Mouse (Mus musculus) stomach, embryonic 15.5 days (tissue): ENCODE measurements around the gene Heatr1. TPM values are rescaled to one million over a fixed set of nuclear protein-coding genes. Genes with fewer than 3 reads are reported as not detected.

ENCODE experiments used
- ATAC-seq: fragments of 200-750 bp; cut with Nextera tagmentation; 2 replicates; pipeline ENCODE4 v1.8.0; 2017; ENCODE audit warnings: low read depth, moderate number of reproducible peaks, moderate TSS enrichment; ENCODE audit not compliant: insufficient read depth, low FRiP score
- H3K27ac ChIP-seq: fragments of 300-500 bp; sonication (generic); 2 replicates; pipeline ENCODE4 v1.5.1; 2015; ENCODE audit warnings: mild to moderate bottlenecking, inconsistent platforms
- H3K27me3 ChIP-seq: fragments of 300-500 bp; sonication (generic); replicated peaks from 2 replicates; pipeline ENCODE4 v1.6.1; 2015; ENCODE audit warnings: inconsistent platforms
- H3K36me3 ChIP-seq: fragments of 300-500 bp; sonication (generic); 2 replicates; pipeline ENCODE4 v1.6.1; 2015; ENCODE audit warnings: inconsistent platforms
- H3K4me1 ChIP-seq: fragments of 300-500 bp; sonication (generic); 2 replicates; pipeline ENCODE4 v1.6.1; 2015; ENCODE audit warnings: inconsistent platforms
- H3K4me2 ChIP-seq: fragments of 300-500 bp; sonication (generic); 2 replicates; pipeline ENCODE4 v1.6.1; 2015; ENCODE audit warnings: mild to moderate bottlenecking, inconsistent platforms
- H3K4me3 ChIP-seq: fragments of 300-500 bp; sonication (generic); replicated peaks from 2 replicates; pipeline ENCODE4 v1.5.1; 2015; ENCODE audit warnings: inconsistent platforms
- H3K9ac ChIP-seq: fragments of 300-500 bp; sonication (generic); 2 replicates; pipeline ENCODE4 v1.6.1; 2015; ENCODE audit warnings: inconsistent platforms
- H3K9me3 ChIP-seq: fragments of 300-500 bp; sonication (generic); 2 replicates; pipeline ENCODE4 v1.6.1; 2016; ENCODE audit warnings: inconsistent platforms
- WGBS: fragments of 180-500 bp; shearing (Covaris S2); methylation state at CpG from one replicate; pipeline ENCODE4 v1.1.7; 2015; 5-methylcytosine and 5-hydroxymethylcytosine counted together
- polyA plus RNA-seq: library from polyadenylated mRNA; unstranded; fragments of >200 nt; fragmentation: Nextera tagmentation; extraction: Ambion mirVana; gene quantifications from 2 replicates; pipeline ENCODE4 v1.2.1, GENCODE M21; 2015

Gene Heatr1
- polyA plus RNA-seq, 1 experiment from 2014 or later = 14.9 TPM

GRCm38 (mm10) chr13:12485197-12485596, 90.4 kb downstream of the Heatr1 start:
- no peak; the same call in 1 of the 2 replicates for ATAC-seq
- WGBS = 48% methylated on average over 2 of the region's 2 CpGs
- Histone ChIP-seq H3K4me1 (no peaks in the 10 kb centered on the region), H3K4me3 (no peak overlapping the region), H3K9ac (no peak overlapping the region), H3K36me3 (no peaks in the 10 kb centered on the region), H3K27ac (peak overlapping the region; percentile 6; the same call in 1 of the 2 replicates), H3K4me2 (no peak overlapping the region), H3K9me3 (no peaks in the 10 kb centered on the region), H3K27me3 (no peaks in the 10 kb centered on the region)

DNA sequence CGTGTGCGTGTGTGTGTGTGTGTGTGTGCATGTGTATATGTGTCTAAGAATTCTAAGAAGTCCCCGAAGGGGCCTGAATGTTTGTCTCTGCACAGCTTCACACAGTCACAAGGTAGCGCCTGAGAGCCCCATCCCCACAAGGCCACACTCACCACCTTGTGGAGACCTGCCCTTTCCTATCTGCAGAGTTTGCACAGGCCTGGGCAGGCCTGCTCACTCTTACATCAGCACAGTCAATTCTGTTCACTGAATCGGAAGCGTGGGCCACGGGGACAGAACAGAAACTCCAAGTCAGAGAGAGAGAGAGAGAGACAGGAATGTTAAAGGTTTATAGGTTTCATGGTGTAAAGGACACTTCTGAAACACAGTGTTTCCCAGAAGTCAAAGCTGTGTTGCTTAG, 90.8 kb downstream of the Heatr1 start:
- H3K27ac ChIP-seq = peak overlapping the region; percentile 6; the same call in 1 of the 2 replicates
- no peaks in the 10 kb centered on the region for H3K9me3 ChIP-seq
- no peak overlapping the region for H3K4me2 ChIP-seq
- WGBS = 67% methylated on average over 7 of the region's 7 CpGs
- no peak overlapping the region for H3K9ac ChIP-seq
- ATAC-seq = peak; percentile 81
- no peaks in the 10 kb centered on the region for H3K36me3 ChIP-seq
- no peaks in the 10 kb centered on the region for H3K27me3 ChIP-seq
- H3K4me3 ChIP-seq = no peak overlapping the region
- no peaks in the 10 kb centered on the region for H3K4me1 ChIP-seq

Other genes starting within 250 kb of the Heatr1 start
- 9.6 and 10.1 TPM in 2 replicates for gene Mtr, start 136.9 kb upstream of the Heatr1 start, polyA plus RNA-seq
- 4.1 and 9.1 TPM in 2 replicates for gene Actn2, start 54.3 kb upstream of the Heatr1 start, polyA plus RNA-seq
- 26.8 and 28.5 TPM in 2 replicates for gene Lgals8, start 69.9 kb downstream of the Heatr1 start, polyA plus RNA-seq
- 5.7 and 6.1 TPM in 2 replicates for gene Edaradd, start 125.4 kb downstream of the Heatr1 start, polyA plus RNA-seq
- gene Ero1lb, start 170.8 kb downstream of the Heatr1 start, polyA plus RNA-seq = 17.9 and 24.6 TPM in 2 replicates